Mouse (Mus musculus) stomach, embryonic 15.5 days (tissue): Measurements from ENCODE around the gene Rrad. TPM values are rescaled to one million over a fixed set of nuclear protein-coding genes. Genes with fewer than 3 reads are reported as not detected.

Experiments used
- ATAC-seq: fragments of 200-750 bp; cut with Nextera tagmentation; 2 replicates; pipeline ENCODE4 v1.8.0; 2017; ENCODE audit warnings: low read depth, moderate number of reproducible peaks, moderate TSS enrichment; ENCODE audit not compliant: insufficient read depth, low FRiP score
- H3K27ac ChIP-seq: fragments of 300-500 bp; sonication (generic); 2 replicates; pipeline ENCODE4 v1.5.1; 2015; ENCODE audit warnings: mild to moderate bottlenecking, inconsistent platforms
- H3K27me3 ChIP-seq: fragments of 300-500 bp; sonication (generic); replicated peaks from 2 replicates; pipeline ENCODE4 v1.6.1; 2015; ENCODE audit warnings: inconsistent platforms
- H3K36me3 ChIP-seq: fragments of 300-500 bp; sonication (generic); 2 replicates; pipeline ENCODE4 v1.6.1; 2015; ENCODE audit warnings: inconsistent platforms
- H3K4me1 ChIP-seq: fragments of 300-500 bp; sonication (generic); 2 replicates; pipeline ENCODE4 v1.6.1; 2015; ENCODE audit warnings: inconsistent platforms
- H3K4me2 ChIP-seq: fragments of 300-500 bp; sonication (generic); 2 replicates; pipeline ENCODE4 v1.6.1; 2015; ENCODE audit warnings: mild to moderate bottlenecking, inconsistent platforms
- H3K4me3 ChIP-seq: fragments of 300-500 bp; sonication (generic); replicated peaks from 2 replicates; pipeline ENCODE4 v1.5.1; 2015; ENCODE audit warnings: inconsistent platforms
- H3K9ac ChIP-seq: fragments of 300-500 bp; sonication (generic); 2 replicates; pipeline ENCODE4 v1.6.1; 2015; ENCODE audit warnings: inconsistent platforms
- H3K9me3 ChIP-seq: fragments of 300-500 bp; sonication (generic); 2 replicates; pipeline ENCODE4 v1.6.1; 2016; ENCODE audit warnings: inconsistent platforms
- WGBS: fragments of 180-500 bp; shearing (Covaris S2); methylation state at CpG from one replicate; pipeline ENCODE4 v1.1.7; 2015; 5-methylcytosine and 5-hydroxymethylcytosine counted together
- polyA plus RNA-seq: library from polyadenylated mRNA; unstranded; fragments of >200 nt; fragmentation: Nextera tagmentation; extraction: Ambion mirVana; gene quantifications from 2 replicates; pipeline ENCODE4 v1.2.1, GENCODE M21; 2015

Rrad gene
- polyA plus RNA-seq, 1 experiment from 2014 or later, result 7.9 TPM

DNA sequence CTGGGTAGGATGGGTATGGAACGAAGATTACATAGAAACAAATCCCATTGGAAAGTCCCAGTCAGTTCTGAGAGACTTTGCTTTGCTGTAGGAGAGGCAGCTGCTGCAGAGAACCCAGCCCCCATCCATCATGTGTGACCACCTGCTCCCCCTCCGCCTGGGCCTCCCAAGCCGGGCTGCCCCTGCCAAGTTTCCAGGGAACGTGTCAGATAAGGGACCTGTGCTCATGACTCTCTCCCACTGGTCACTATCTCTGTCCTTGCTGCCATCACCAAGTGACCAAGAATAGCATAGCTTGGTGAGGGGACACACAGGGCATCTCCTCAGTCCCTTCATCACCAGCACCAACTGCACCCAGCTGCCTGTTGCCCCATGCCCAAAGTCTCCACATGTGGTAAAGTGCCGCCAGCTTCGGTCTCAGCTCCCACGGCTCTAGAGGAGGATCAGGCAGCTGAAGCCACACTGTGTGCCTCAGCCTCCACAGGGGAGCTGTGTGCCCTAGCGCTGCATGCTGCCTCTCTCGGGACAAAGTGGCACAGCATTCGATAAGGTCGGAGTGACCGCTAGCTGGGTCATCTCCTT is 20.9 kb downstream of the Rrad start:
- H3K27me3 ChIP-seq, result no peaks in the 10 kb centered on the region
- H3K4me2 ChIP-seq, result no peak overlapping the region
- H3K9ac ChIP-seq, result no peak overlapping the region
- H3K4me1 ChIP-seq, result peaks cover 20% of the 10 kb centered on the region; the same call in 1 of the 2 replicates
- H3K27ac ChIP-seq, result no peak overlapping the region
- no peak for ATAC-seq
- WGBS, result 63% methylated on average over 12 of the region's 12 CpGs
- no peaks in the 10 kb centered on the region for H3K9me3 ChIP-seq
- H3K36me3 ChIP-seq, result no peaks in the 10 kb centered on the region
- no peak overlapping the region for H3K4me3 ChIP-seq

DNA sequence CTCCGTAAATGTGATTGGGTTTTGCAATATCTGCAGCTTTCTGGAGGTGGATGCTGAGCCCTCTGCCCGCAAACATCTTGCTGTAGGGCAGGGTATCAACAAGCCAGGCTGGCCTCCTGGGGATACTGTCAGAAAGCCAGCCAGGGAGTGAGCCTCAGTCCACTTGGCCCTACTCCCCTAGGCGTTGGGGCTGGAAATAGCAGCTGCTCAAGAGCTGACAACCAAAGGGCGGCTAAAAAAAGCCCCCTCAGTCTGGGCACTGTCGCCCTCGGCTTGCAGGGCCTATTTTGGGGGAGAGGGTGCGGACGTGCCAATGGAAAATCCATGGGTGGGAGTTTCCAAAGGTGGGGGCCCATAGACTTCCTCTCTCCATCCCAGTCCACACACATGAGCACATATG is 21.9 kb downstream of the Rrad start:
- WGBS, result 79% methylated on average over 8 of the region's 8 CpGs

DNA sequence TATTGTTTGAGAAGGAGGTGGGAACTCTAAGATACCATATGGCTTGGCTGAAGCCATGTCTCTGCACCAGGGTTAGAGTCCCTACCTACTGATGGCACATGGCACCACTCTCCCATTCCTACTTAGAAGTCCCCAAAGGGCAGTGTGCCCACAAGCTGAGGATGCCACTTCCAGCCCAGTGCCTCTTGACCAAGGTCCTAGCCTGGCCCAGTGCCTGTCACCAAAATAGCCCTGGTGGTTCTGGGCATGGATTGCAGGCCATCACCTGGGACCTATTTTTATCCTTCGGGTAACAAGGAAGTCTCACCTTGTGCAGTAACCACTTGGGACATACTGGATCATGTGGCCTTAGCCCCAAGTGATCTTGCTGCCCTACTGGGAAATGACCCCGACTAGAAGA is 23.2 kb downstream of the Rrad start:
- Histone ChIP-seq H3K4me3 (no peak overlapping the region), H3K36me3 (no peaks in the 10 kb centered on the region), H3K9ac (no peak overlapping the region), H3K27ac (no peak overlapping the region), H3K4me2 (no peak overlapping the region), H3K9me3 (no peaks in the 10 kb centered on the region), H3K27me3 (no peaks in the 10 kb centered on the region), H3K4me1 (peaks cover 20% of the 10 kb centered on the region; the same call in 1 of the 2 replicates)
- 86% methylated on average over 2 of the region's 2 CpGs for WGBS
- ATAC-seq, result no peak

More for the DNA sequence above, 21.9 kb downstream of the Rrad start:
- Histone ChIP-seq H3K27me3 (no peaks in the 10 kb centered on the region), H3K4me2 (no peak overlapping the region), H3K9me3 (no peaks in the 10 kb centered on the region), H3K36me3 (no peaks in the 10 kb centered on the region), H3K27ac (no peak overlapping the region), H3K9ac (no peak overlapping the region), H3K4me1 (peaks cover 20% of the 10 kb centered on the region; the same call in 1 of the 2 replicates), H3K4me3 (no peak overlapping the region)
- ATAC-seq, result no peak

DNA sequence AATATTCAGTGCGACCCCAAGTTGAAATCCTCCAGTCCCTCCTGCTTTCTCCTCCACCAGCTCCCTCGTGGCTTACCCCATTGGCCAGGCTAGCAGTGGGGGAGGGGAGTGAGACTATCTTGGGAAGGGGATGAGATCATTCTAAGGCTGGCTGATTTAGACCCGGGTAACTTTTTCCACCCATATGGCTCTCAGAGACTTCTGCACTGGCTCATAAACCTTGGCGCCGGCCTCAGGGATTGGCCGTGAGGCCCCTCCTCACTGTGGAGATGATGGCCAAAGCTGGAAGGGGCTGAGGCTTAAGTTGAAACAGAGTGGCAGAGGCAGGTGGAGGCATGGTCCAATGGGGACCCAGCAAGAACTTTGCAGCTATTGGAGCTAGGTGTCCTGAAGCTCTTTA is 24.8 kb downstream of the Rrad start:
- ATAC-seq, result no peak
- Histone ChIP-seq H3K4me3 (no peak overlapping the region), H3K36me3 (no peaks in the 10 kb centered on the region), H3K27ac (no peak overlapping the region), H3K9ac (no peak overlapping the region), H3K4me2 (no peak overlapping the region), H3K27me3 (no peaks in the 10 kb centered on the region), H3K4me1 (peaks cover 22% of the 10 kb centered on the region), H3K9me3 (no peaks in the 10 kb centered on the region)
- 34% methylated on average over 6 of the region's 6 CpGs for WGBS

DNA sequence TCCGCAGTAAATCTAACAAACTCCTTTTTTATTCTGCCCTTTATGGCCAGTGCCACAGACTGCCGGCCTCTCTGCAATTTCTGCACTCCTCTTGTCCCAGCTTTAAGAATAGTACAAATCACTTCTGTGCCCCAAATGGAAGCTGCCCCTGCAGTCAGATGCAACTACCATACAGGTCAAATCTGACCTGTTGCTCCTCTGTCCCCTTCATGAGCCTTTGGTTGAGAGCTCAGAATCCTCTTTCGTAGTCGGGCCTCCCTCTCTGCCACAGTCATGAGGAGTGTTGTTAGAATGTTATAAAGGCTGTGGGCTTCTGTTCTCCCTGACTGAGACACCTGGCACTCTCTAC is 27.9 kb downstream of the Rrad start:
- ATAC-seq, result no peak
- Histone ChIP-seq H3K9me3 (no peaks in the 10 kb centered on the region), H3K4me1 (peaks cover 16% of the 10 kb centered on the region), H3K27me3 (no peaks in the 10 kb centered on the region), H3K4me3 (no peak overlapping the region), H3K36me3 (no peaks in the 10 kb centered on the region), H3K9ac (no peak overlapping the region), H3K4me2 (no peak overlapping the region), H3K27ac (no peak overlapping the region)
- WGBS, result 72% methylated on average over 4 of the region's 4 CpGs

DNA sequence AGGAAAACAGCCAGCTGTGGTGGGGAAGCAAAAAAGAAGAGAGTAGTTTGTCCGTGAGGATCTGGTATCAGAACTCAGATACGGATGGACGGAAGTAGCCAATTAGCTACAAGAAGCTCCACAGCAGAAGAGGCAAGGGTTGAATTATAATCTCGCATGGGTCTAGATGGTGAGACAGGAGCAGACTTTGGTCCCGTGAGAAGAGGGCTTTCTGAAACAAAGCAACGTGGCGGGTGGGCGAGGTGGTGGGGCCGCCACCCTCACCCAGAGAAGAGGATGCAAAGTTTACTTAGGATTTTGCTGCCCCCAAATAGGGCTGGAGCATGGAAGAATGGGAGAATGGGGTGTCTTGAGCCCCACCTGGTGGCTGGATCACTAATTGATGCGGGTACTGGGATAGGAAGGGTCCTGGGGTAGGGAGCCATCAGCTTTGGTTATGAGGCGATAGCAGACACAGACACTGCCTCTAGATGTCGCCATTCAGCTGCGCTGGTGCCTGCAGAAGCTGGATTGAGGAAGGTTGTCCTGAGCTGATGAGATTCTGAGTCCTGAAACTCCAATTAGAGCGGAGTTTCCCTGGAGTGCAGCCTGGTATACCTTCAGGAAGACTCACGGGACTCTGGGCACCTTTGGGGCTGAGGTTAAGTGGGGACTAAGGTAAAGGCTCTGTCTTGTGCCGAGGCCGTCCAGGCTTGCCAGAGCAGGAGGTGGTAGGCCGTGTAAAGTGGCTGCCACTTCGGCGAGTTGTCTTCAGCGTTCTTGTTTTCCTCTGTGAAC is 28.5 kb downstream of the Rrad start:
- ATAC-seq, result peak; percentile 89
- peak overlapping the region; percentile 61 for H3K4me2 ChIP-seq
- peak overlapping the region; percentile 24 for H3K4me3 ChIP-seq
- no peak overlapping the region for H3K27ac ChIP-seq
- H3K36me3 ChIP-seq, result no peaks in the 10 kb centered on the region
- H3K9me3 ChIP-seq, result no peaks in the 10 kb centered on the region
- WGBS, result 19% methylated on average over 21 of the region's 21 CpGs
- peaks cover 16% of the 10 kb centered on the region for H3K4me1 ChIP-seq
- no peaks in the 10 kb centered on the region for H3K27me3 ChIP-seq
- H3K9ac ChIP-seq, result no peak overlapping the region

DNA sequence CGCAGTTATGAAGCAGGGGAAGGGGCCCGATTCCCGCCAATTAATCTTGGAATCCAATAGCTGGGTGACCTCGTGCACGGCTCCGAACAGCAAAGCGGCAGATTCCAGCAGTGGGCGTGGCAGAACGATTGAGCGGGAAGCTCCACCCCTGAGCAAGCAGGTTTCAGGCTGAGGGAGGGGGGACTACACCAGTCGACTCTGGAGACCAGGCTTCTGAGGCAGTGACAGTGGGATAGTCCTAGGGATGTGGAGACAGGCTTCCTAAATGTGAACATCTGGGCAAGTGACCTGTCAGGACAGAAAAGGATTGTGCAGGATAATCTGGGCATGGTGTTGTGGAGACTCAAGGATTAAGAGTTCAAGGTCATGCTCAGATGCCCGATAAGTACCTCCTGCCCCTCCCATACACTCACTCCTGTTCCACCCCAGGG is 29.2 kb downstream of the Rrad start:
- Histone ChIP-seq H3K4me3 (peak overlapping the region; percentile 24; the same call in 1 of the 2 replicates), H3K4me1 (peaks cover 16% of the 10 kb centered on the region), H3K9me3 (no peaks in the 10 kb centered on the region), H3K4me2 (peak overlapping the region; percentile 61), H3K36me3 (no peaks in the 10 kb centered on the region), H3K9ac (no peak overlapping the region), H3K27me3 (no peaks in the 10 kb centered on the region), H3K27ac (no peak overlapping the region)
- under 1% methylated on average over 12 of the region's 12 CpGs for WGBS
- peak; percentile 32; the same call in 1 of the 2 replicates for ATAC-seq

DNA sequence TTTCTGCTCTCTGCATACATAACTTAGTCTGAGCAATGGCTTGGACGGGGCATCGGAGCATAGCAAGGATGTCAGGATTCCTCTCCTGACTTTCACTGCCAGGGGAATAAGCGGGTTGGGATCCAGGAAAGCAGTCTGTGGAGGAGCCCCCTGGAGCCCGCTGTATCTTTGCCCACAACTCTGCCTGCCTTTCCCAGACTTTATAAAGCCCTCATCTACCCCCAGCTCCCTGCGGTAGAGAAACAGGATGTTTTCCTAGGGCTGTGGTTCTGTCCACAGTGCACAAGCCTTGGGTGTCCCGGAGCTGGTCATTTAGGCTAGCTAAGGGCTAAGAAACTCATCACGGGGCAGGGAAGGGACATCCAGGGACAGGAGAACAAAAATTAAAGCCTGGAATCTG is 29.7 kb downstream of the Rrad start:
- Histone ChIP-seq H3K9ac (no peak overlapping the region), H3K36me3 (no peaks in the 10 kb centered on the region), H3K9me3 (no peaks in the 10 kb centered on the region), H3K4me2 (peak overlapping the region; percentile 61), H3K27me3 (no peaks in the 10 kb centered on the region), H3K4me3 (no peak overlapping the region), H3K27ac (no peak overlapping the region), H3K4me1 (peaks cover 14% of the 10 kb centered on the region)
- 27% methylated on average over 7 of the region's 7 CpGs for WGBS
- ATAC-seq, result no peak

DNA sequence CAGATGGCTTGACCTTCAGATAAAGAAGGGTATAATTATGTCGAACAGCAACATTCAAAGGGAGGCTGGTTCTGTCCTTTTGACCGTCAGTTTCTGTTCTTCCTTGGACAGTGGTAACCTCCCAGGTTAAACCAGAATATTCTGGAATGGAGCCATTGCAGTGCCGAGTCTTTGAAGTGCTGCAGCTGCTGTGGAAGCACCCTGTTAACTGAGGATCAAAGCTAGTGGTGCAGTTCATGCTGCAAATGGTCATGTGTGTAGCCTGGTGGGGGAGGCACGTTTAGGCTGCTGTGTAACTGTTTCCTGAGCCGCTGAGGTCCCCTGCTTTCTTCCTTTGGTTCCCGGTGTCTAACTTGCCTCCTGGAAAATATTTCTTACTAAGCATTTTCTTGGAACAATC is 32.6 kb downstream of the Rrad start:
- Histone ChIP-seq H3K4me3 (no peak overlapping the region), H3K4me2 (no peak overlapping the region), H3K9me3 (no peaks in the 10 kb centered on the region), H3K9ac (no peak overlapping the region), H3K4me1 (peaks cover 9% of the 10 kb centered on the region), H3K27me3 (no peaks in the 10 kb centered on the region), H3K36me3 (peaks cover 12% of the 10 kb centered on the region), H3K27ac (no peak overlapping the region)
- ATAC-seq, result no peak
- WGBS, result 26% methylated on average over 6 of the region's 6 CpGs

DNA sequence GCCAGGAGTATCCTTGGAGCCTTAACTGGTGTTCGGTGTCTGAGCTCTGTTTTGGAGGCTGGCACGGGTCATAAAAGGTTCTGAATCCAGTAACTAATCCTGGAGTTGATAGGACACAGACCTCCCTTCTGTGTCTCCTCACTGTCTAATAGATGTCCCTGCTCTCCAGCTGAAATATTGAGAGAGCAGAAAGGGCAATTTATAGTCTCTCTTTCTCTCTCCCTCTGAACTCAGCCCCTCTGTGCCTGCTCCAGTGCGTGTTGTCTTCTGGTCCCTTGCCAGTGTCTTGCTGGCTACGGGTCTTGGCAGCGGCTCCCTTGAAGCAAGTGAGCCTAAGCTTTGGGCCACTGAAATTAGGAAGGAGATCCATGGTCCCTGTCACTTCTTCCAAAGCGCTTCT is 33.5 kb downstream of the Rrad start:
- no peaks in the 10 kb centered on the region for H3K27me3 ChIP-seq
- H3K9ac ChIP-seq, result no peak overlapping the region
- no peaks in the 10 kb centered on the region for H3K9me3 ChIP-seq
- no peak overlapping the region for H3K27ac ChIP-seq
- no peak overlapping the region for H3K4me3 ChIP-seq
- H3K4me2 ChIP-seq, result no peak overlapping the region
- 58% methylated on average over 6 of the region's 6 CpGs for WGBS
- H3K4me1 ChIP-seq, result peaks cover 10% of the 10 kb centered on the region
- H3K36me3 ChIP-seq, result peaks cover 12% of the 10 kb centered on the region
- ATAC-seq, result no peak

DNA sequence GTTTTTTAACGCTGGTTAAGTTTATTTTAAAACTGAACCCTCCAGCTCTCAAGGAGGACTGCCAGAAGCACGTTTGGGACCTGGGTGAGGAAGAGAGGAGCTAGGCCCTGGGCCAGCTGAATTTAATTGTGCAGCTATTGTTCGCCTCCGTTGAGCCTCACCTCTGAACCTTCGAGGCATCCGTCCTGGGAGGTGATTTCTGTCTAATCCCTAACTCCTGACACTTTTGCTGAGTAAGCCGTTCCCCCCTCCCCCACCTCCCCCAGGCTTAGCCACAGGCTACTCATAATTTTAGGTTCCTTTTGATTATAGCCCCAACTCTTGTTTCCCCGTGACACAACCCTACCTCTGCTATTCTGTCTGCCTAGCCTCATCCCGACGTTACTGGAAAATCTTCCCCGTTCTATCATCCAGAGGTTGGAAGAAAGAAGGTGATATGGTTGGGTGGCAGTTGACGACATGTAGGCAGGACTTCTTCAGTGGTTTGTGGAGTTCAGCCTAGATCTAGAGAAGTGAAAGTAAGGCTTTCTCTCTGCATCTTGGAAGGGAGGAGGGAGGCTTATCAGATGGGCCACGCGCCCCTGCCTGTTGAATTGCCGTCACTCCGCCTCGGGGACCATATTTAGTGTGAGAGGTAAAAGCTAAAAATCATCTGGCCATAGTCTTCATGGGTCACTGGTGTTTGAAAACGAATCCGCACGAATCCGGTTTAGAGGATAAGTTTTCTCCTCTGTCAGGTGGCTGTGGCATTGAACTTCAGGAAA is 35.2 kb downstream of the Rrad start:
- Histone ChIP-seq H3K9me3 (no peaks in the 10 kb centered on the region), H3K4me3 (no peak overlapping the region), H3K9ac (no peak overlapping the region), H3K27me3 (no peaks in the 10 kb centered on the region), H3K27ac (no peak overlapping the region), H3K36me3 (peaks cover 12% of the 10 kb centered on the region), H3K4me1 (0 out of 2 replicates have a peak, but pooled peaks cover 10% of the 10 kb centered on the region), H3K4me2 (no peak overlapping the region)
- no peak for ATAC-seq
- 79% methylated on average over 21 of the region's 21 CpGs for WGBS
